Mouse (Mus musculus) CD4-positive, CD25-positive, alpha-beta regulatory T cell, adult 2 months (primary cell): ENCODE data around the gene Neu3.
"Not testable (repeated sequence)": the region's sequence is repeated elsewhere in the genome, so short reads cannot be mapped to it uniquely, and the experiment has no call there.

Experiments used
- DNase-seq: peaks from one replicate; pipeline ENCODE4 v3.0.0-alpha.2; 2012; ENCODE audit warnings: low read depth, low spot score

Gene Neu3

GRCm38 (mm10) chr7:99834314-99834853, 6.2 kb upstream of the Neu3 start:
- DNase-seq = peak; percentile 41

- peak; percentile 68 for DNase-seq
Observed at GRCm38 (mm10) chr7:99833846-99834222, 5.6 kb upstream of the Neu3 start.

GRCm38 (mm10) chr7:99833115-99833845, 5.1 kb upstream of the Neu3 start:
- DNase-seq = peak; percentile 18

GRCm38 (mm10) chr7:99826096-99826495, 2.1 kb downstream of the Neu3 start:
- DNase-seq = no peak

- DNase-seq = no peak
Observed at GRCm38 (mm10) chr7:99825511-99825910, 2.7 kb downstream of the Neu3 start.

GRCm38 (mm10) chr7:99824649-99825483, 3.4 kb downstream of the Neu3 start:
- DNase-seq = no peak

GRCm38 (mm10) chr7:99823045-99823663, 5.1 kb downstream of the Neu3 start:
- peak; percentile 60 for DNase-seq

- DNase-seq = peak; percentile 59
Observed at GRCm38 (mm10) chr7:99822426-99822825, 5.8 kb downstream of the Neu3 start.

- DNase-seq = no peak
Observed at GRCm38 (mm10) chr7:99821953-99822352, 6.3 kb downstream of the Neu3 start.

GRCm38 (mm10) chr7:99818181-99818725, 10.0 kb downstream of the Neu3 start:
- DNase-seq = peak; percentile 57

- DNase-seq = peak; percentile 80
Observed at GRCm38 (mm10) chr7:99813394-99813793, 14.8 kb downstream of the Neu3 start.

- no peak for DNase-seq
Observed at GRCm38 (mm10) chr7:99811661-99812060, 16.6 kb downstream of the Neu3 start.

GRCm38 (mm10) chr7:99810814-99811213, 17.4 kb downstream of the Neu3 start:
- no peak for DNase-seq

GRCm38 (mm10) chr7:99807043-99807442, 21.2 kb downstream of the Neu3 start:
- not testable (repeated sequence) for DNase-seq

GRCm38 (mm10) chr7:99805340-99805739, 22.9 kb downstream of the Neu3 start:
- DNase-seq = no peak

GRCm38 (mm10) chr7:99804033-99804432, 24.2 kb downstream of the Neu3 start:
- not testable (repeated sequence) for DNase-seq

- no peak for DNase-seq
Observed at GRCm38 (mm10) chr7:99803535-99803934, 24.7 kb downstream of the Neu3 start.

- DNase-seq = no peak
Observed at GRCm38 (mm10) chr7:99799118-99799517, 29.1 kb downstream of the Neu3 start.

- DNase-seq = peak; percentile 90
Observed at GRCm38 (mm10) chr7:99797911-99798647, 30.1 kb downstream of the Neu3 start.

- DNase-seq = no peak
Observed at GRCm38 (mm10) chr7:99797261-99797660, 31.0 kb downstream of the Neu3 start.

GRCm38 (mm10) chr7:99796471-99796870, 31.7 kb downstream of the Neu3 start:
- DNase-seq = no peak
